Mouse (Mus musculus): ENCODE measurements around the gene Spem2. TPM values are rescaled to one million over a fixed set of nuclear protein-coding genes. Genes with fewer than 3 reads are reported as not detected.

The Spem2 gene
- polyA plus RNA-seq, 1 experiment from 2014 or later, result not detected

- 2% methylated on average over 60 of the region's 60 CpGs for WGBS
Measured at GRCm38 (mm10) chr11:69803786-69804651, 14.2 kb downstream of the Spem2 start.

GRCm38 (mm10) chr11:69803328-69803727 lies 14.9 kb downstream of the Spem2 start:
- peaks cover 6% of the 10 kb centered on the region; the same call in 1 of the 2 replicates for H3K27me3 ChIP-seq (replicated peaks)
- peaks cover 58% of the 10 kb centered on the region for H3K4me1 ChIP-seq
- whole genome bisulfite sequencing, result 2% methylated on average over 12 of the region's 12 CpGs

More at GRCm38 (mm10) chr11:69803786-69804651, 14.2 kb downstream of the Spem2 start:
- H3K36me3 ChIP-seq, result no peaks in the 10 kb centered on the region
- peak overlapping the region; percentile 98 for H3K4me2 ChIP-seq
- peaks cover 6% of the 10 kb centered on the region; the same call in 1 of the 2 replicates for H3K27me3 ChIP-seq (replicated peaks)
- H3K27ac ChIP-seq, result peak overlapping the region; percentile 61; the same call in 1 of the 2 replicates
- peaks cover 58% of the 10 kb centered on the region for H3K4me1 ChIP-seq
- peak overlapping the region; percentile 56 for H3K4me3 ChIP-seq (replicated peaks)
- peak; percentile 48 for ATAC-seq (ENCODE audit: insufficient read depth, low FRiP score, low read depth)
- peak overlapping the region; percentile 39; the same call in 1 of the 2 replicates for H3K9ac ChIP-seq
- no peaks in the 10 kb centered on the region for H3K9me3 ChIP-seq

GRCm38 (mm10) chr11:69802648-69803105 lies 15.6 kb downstream of the Spem2 start:
- Histone ChIP-seq H3K27ac (peak overlapping the region; percentile 61), H3K27me3 (replicated peaks) (peaks cover 6% of the 10 kb centered on the region; the same call in 1 of the 2 replicates), H3K4me1 (peaks cover 58% of the 10 kb centered on the region), H3K36me3 (no peaks in the 10 kb centered on the region), H3K9me3 (no peaks in the 10 kb centered on the region), H3K9ac (peak overlapping the region; percentile 60), H3K4me3 (replicated peaks) (peak overlapping the region; percentile 56), H3K4me2 (peak overlapping the region; percentile 98)
- 0 out of 2 replicates have a peak, but pooled peaks have one; percentile 27 for ATAC-seq (ENCODE audit: insufficient read depth, low FRiP score, low read depth)
- 0% methylated on average over 33 of the region's 33 CpGs for WGBS

More at GRCm38 (mm10) chr11:69803328-69803727, 14.9 kb downstream of the Spem2 start:
- peak overlapping the region; percentile 39; the same call in 1 of the 2 replicates for H3K9ac ChIP-seq
- no peaks in the 10 kb centered on the region for H3K9me3 ChIP-seq
- 0 out of 2 replicates have a peak, but pooled peaks have one; percentile 9 for ATAC-seq (ENCODE audit: insufficient read depth, low FRiP score, low read depth)
- H3K27ac ChIP-seq, result peak overlapping the region; percentile 61; the same call in 1 of the 2 replicates
- no peaks in the 10 kb centered on the region for H3K36me3 ChIP-seq
- H3K4me2 ChIP-seq, result peak overlapping the region; percentile 98
- peak overlapping the region; percentile 56 for H3K4me3 ChIP-seq (replicated peaks)

GRCm38 (mm10) chr11:69801379-69801977 lies 16.8 kb downstream of the Spem2 start, which contains the start of gene Fgf11:
TSS of gene Fgf11 (minus strand) at chr11:69801857.
- H3K27ac ChIP-seq, result peak within 1 kb of the TSS; percentile 76
- peak within 1 kb of the TSS; percentile 56 for H3K4me3 ChIP-seq (replicated peaks)
- H3K36me3 ChIP-seq, result no peaks in the 10 kb centered on the region
- peak within 1 kb of the TSS; percentile 60 for H3K9ac ChIP-seq
- H3K4me2 ChIP-seq, result peak within 1 kb of the TSS; percentile 98
- peaks cover 58% of the 10 kb centered on the region for H3K4me1 ChIP-seq
- ATAC-seq (ENCODE audit: insufficient read depth, low FRiP score, low read depth), result no peak
- H3K9me3 ChIP-seq, result no peaks in the 10 kb centered on the region
- WGBS, result 2% methylated on average over 33 of the region's 33 CpGs
- peaks cover 6% of the 10 kb centered on the region; the same call in 1 of the 2 replicates for H3K27me3 ChIP-seq (replicated peaks)

- H3K36me3 ChIP-seq, result no peaks in the 10 kb centered on the region
Measured at GRCm38 (mm10) chr11:69800392-69801197, 17.7 kb downstream of the Spem2 start.

GRCm38 (mm10) chr11:69800138-69800391 lies 18.2 kb downstream of the Spem2 start:
- Histone ChIP-seq H3K9ac (no peak overlapping the region), H3K27ac (peak overlapping the region; percentile 76)
- no peak for ATAC-seq (ENCODE audit: insufficient read depth, low FRiP score, low read depth)

More at GRCm38 (mm10) chr11:69800392-69801197, 17.7 kb downstream of the Spem2 start:
- Histone ChIP-seq H3K4me1 (peaks cover 58% of the 10 kb centered on the region), H3K4me3 (replicated peaks) (peak overlapping the region; percentile 56), H3K9me3 (no peaks in the 10 kb centered on the region), H3K9ac (peak overlapping the region; percentile 46), H3K4me2 (peak overlapping the region; percentile 98), H3K27ac (peak overlapping the region; percentile 76), H3K27me3 (replicated peaks) (peaks cover 6% of the 10 kb centered on the region; the same call in 1 of the 2 replicates)
- 1% methylated on average over 36 of the region's 36 CpGs for WGBS
- ATAC-seq (ENCODE audit: insufficient read depth, low FRiP score, low read depth), result peak; percentile 34; the same call in 1 of the 2 replicates

GRCm38 (mm10) chr11:69799394-69800137 lies 18.7 kb downstream of the Spem2 start:
- WGBS, result 25% methylated on average over 12 of the region's 12 CpGs
- Histone ChIP-seq H3K27ac (peak overlapping the region; percentile 76), H3K27me3 (replicated peaks) (peaks cover 2% of the 10 kb centered on the region; the same call in 1 of the 2 replicates), H3K4me1 (peaks cover 57% of the 10 kb centered on the region), H3K36me3 (no peaks in the 10 kb centered on the region), H3K9me3 (no peaks in the 10 kb centered on the region), H3K4me3 (replicated peaks) (no peak overlapping the region; the same call in 1 of the 2 replicates), H3K9ac (no peak overlapping the region), H3K4me2 (peak overlapping the region; percentile 98)
- no peak for ATAC-seq (ENCODE audit: insufficient read depth, low FRiP score, low read depth)

More at GRCm38 (mm10) chr11:69800138-69800391, 18.2 kb downstream of the Spem2 start:
- peak overlapping the region; percentile 98 for H3K4me2 ChIP-seq
- WGBS, result 2% methylated on average over 11 of the region's 11 CpGs
- H3K9me3 ChIP-seq, result no peaks in the 10 kb centered on the region
- no peaks in the 10 kb centered on the region for H3K36me3 ChIP-seq
- peak overlapping the region; percentile 56 for H3K4me3 ChIP-seq (replicated peaks)
- H3K4me1 ChIP-seq, result peaks cover 59% of the 10 kb centered on the region
- peaks cover 6% of the 10 kb centered on the region; the same call in 1 of the 2 replicates for H3K27me3 ChIP-seq (replicated peaks)

- H3K27ac ChIP-seq, result no peak overlapping the region
- H3K9ac ChIP-seq, result no peak overlapping the region
- no peak overlapping the region for H3K4me3 ChIP-seq (replicated peaks)
- no peak for ATAC-seq (ENCODE audit: insufficient read depth, low FRiP score, low read depth)
- no peak overlapping the region for H3K4me2 ChIP-seq
- no peaks in the 10 kb centered on the region for H3K36me3 ChIP-seq
- peaks cover 41% of the 10 kb centered on the region for H3K4me1 ChIP-seq
- no peaks in the 10 kb centered on the region for H3K27me3 ChIP-seq (replicated peaks)
- 72% methylated on average over 7 of the region's 7 CpGs for WGBS
- no peaks in the 10 kb centered on the region for H3K9me3 ChIP-seq
Measured at GRCm38 (mm10) chr11:69797924-69798323, 20.3 kb downstream of the Spem2 start.

GRCm38 (mm10) chr11:69795983-69796435 lies 22.3 kb downstream of the Spem2 start:
- H3K36me3 ChIP-seq, result no peaks in the 10 kb centered on the region
- H3K9me3 ChIP-seq, result no peaks in the 10 kb centered on the region
- no peak overlapping the region for H3K9ac ChIP-seq
- H3K27me3 ChIP-seq (replicated peaks), result no peaks in the 10 kb centered on the region
- peak overlapping the region; percentile 44 for H3K4me3 ChIP-seq (replicated peaks)
- peaks cover 23% of the 10 kb centered on the region for H3K4me1 ChIP-seq
- 3% methylated on average over 13 of the region's 13 CpGs for WGBS
- peak overlapping the region; percentile 96 for H3K4me2 ChIP-seq
- no peak overlapping the region for H3K27ac ChIP-seq
- ATAC-seq (ENCODE audit: insufficient read depth, low FRiP score, low read depth), result 0 out of 2 replicates have a peak, but pooled peaks have one; percentile 1

- H3K27me3 ChIP-seq (replicated peaks), result no peaks in the 10 kb centered on the region
- H3K36me3 ChIP-seq, result no peaks in the 10 kb centered on the region
- no peak within 1 kb of the TSS for H3K9ac ChIP-seq
- peaks cover 16% of the 10 kb centered on the region for H3K4me1 ChIP-seq
- WGBS, result under 1% methylated on average over 52 of the region's 52 CpGs
- no peak within 1 kb of the TSS for H3K27ac ChIP-seq
- peak within 1 kb of the TSS; percentile 44 for H3K4me3 ChIP-seq (replicated peaks)
- no peaks in the 10 kb centered on the region for H3K9me3 ChIP-seq
- ATAC-seq (ENCODE audit: insufficient read depth, low FRiP score, low read depth), result peak; percentile 98
- peak within 1 kb of the TSS; percentile 96 for H3K4me2 ChIP-seq
Measured at GRCm38 (mm10) chr11:69795168-69795982, 22.9 kb downstream of the Spem2 start, which contains the start of gene Chrnb1. TSS of gene Chrnb1 (minus strand) at chr11:69795943.
